Mouse (Mus musculus) forebrain, embryonic 13.5 days (tissue): ENCODE measurements around the gene Mrpl43. TPM values are rescaled to one million over a fixed set of nuclear protein-coding genes. Genes with fewer than 3 reads are reported as not detected.

Experiments used
- ATAC-seq: fragments of 200-750 bp; cut with Nextera tagmentation; 2 replicates; pipeline ENCODE4 v1.8.0; 2017
- H3K27ac ChIP-seq: fragments of 300-500 bp; sonication (generic); 2 replicates; pipeline ENCODE4 v1.5.1; 2015; ENCODE audit warnings: inconsistent platforms, mild to moderate bottlenecking, moderate library complexity
- H3K27me3 ChIP-seq: fragments of 300-500 bp; sonication (generic); 2 replicates; pipeline ENCODE4 v1.6.1; 2015; ENCODE audit warnings: mild to moderate bottlenecking, inconsistent platforms
- H3K36me3 ChIP-seq: fragments of 300-500 bp; sonication (generic); 2 replicates; pipeline ENCODE4 v1.6.1; 2015; ENCODE audit warnings: mild to moderate bottlenecking, inconsistent platforms; ENCODE audit not compliant: poor library complexity, severe bottlenecking
- H3K4me1 ChIP-seq: fragments of 300-500 bp; sonication (generic); 2 replicates; pipeline ENCODE4 v1.6.1; 2015; ENCODE audit warnings: inconsistent platforms
- H3K4me2 ChIP-seq: fragments of 300-500 bp; sonication (generic); 2 replicates; pipeline ENCODE4 v1.6.1; 2015; ENCODE audit warnings: inconsistent platforms, mild to moderate bottlenecking, moderate library complexity
- H3K4me3 ChIP-seq: fragments of 300-500 bp; sonication (generic); 2 replicates; pipeline ENCODE4 v1.5.1; 2015; ENCODE audit warnings: mild to moderate bottlenecking, inconsistent platforms
- H3K9ac ChIP-seq: fragments of 300-500 bp; sonication (generic); 2 replicates; pipeline ENCODE4 v1.6.1; 2015; ENCODE audit warnings: mild to moderate bottlenecking, inconsistent platforms
- H3K9me3 ChIP-seq: fragments of 300-500 bp; sonication (generic); replicated peaks from 2 replicates; pipeline ENCODE4 v1.6.1; 2016; ENCODE audit warnings: inconsistent platforms
- WGBS: fragments of 180-500 bp; shearing (Covaris S2); methylation state at CpG from one replicate; pipeline ENCODE4 v1.1.7; 2015; 5-methylcytosine and 5-hydroxymethylcytosine counted together
- polyA plus RNA-seq: library from polyadenylated mRNA; unstranded; fragments of >200 nt; fragmentation: Nextera tagmentation; extraction: Ambion mirVana; gene quantifications from 2 replicates; pipeline ENCODE4 v1.2.1, GENCODE M21; 2015

The Mrpl43 gene
- polyA plus RNA-seq = 82.2 and 89.7 TPM in 2 replicates

DNA sequence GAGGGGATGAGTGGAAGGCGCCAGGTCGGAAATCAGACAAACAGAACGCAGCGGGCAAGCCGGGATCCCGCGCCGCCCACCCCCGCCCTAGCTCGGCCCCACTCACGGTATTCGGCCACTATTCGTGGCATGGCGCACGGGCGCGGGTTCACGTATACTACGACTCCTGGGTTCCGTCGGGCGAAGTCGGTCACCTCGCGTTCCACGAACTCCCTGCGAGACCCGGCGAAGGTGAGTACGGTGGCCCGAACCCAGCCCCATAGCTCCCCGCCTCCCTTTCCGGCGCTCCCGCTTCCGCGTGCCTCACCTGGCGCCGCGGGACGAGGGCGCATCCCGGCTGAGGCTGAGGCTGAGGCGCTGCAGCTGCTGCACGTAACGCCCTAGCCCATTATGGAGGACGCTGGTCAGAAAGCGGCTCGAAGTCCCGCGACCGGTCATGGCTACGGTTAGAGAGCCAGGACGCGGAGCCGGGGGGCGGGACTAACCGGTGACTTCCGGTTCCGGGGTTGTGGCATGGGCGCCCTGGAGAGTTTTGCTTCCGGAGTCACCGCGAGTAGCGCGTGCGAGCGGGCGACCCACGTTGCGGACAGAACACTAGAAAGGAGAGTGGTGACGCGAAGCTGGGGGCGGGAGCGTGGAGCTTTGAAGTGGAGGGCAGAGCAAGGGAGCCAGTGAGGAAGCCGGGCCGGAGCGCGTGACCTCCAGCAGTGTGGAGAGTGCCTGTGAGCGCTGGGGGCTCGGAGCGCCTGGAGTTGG lies at the start of gene Mrpl43:
TSS of gene Mrpl43 (minus strand) at position 486 of the 756 bp plus-strand sequence.
- Histone ChIP-seq H3K4me1 (peaks cover 36% of the 10 kb centered on the region), H3K4me2 (peak within 1 kb of the TSS; percentile 98), H3K36me3 (peaks cover 62% of the 10 kb centered on the region), H3K9ac (peak within 1 kb of the TSS; percentile 86), H3K27ac (peak within 1 kb of the TSS; percentile 66), H3K27me3 (no peaks in the 10 kb centered on the region), H3K9me3 (no peaks in the 10 kb centered on the region), H3K4me3 (peak within 1 kb of the TSS; percentile 97)
- under 1% methylated on average over 82 of the region's 82 CpGs for WGBS
- ATAC-seq = peak; percentile 95

DNA sequence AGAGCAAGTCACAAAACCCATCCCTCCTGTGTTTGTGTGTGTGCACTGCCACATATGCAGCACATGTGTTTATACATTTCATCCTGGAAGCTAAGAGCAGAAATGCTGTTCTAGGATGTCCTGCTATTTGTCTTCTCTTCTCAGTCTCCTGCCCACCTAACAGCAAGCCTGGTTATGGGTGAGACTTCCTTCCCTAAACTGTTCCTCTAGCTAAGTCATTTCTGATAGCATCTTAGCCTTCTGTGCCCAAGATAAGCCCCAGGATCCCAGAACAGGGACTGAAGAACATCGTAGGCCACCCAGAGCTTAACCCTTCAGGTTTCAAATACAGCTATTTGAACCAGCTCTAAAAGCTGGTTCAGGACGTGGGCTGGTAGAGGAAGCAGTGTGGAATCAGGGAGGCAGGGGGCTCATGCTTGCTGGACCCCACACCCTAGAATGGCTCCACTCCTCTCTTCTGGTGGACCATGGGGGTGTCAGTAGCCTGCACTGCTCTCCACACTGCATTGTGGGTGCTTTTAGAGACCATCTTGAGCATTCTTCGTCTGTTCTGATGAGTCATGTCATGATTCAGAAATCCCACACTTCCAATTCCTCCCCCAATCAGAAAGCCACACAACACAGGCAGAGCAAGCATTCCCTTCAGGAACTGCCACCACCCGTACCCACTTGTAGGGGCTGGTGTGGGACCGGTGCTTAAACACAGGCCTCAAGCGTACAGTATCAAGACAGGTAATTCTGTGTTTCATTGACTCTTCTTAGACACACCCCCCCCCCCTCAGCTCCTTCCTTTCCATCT lies 48.8 kb upstream of the Mrpl43 start:
- Histone ChIP-seq H3K27me3 (no peaks in the 10 kb centered on the region), H3K36me3 (peaks cover 44% of the 10 kb centered on the region), H3K4me2 (no peak overlapping the region), H3K4me3 (no peak overlapping the region), H3K27ac (no peak overlapping the region), H3K9me3 (no peaks in the 10 kb centered on the region), H3K4me1 (peaks cover 32% of the 10 kb centered on the region), H3K9ac (no peak overlapping the region)
- no peak for ATAC-seq
- 86% methylated on average over 6 of the region's 6 CpGs for WGBS

DNA sequence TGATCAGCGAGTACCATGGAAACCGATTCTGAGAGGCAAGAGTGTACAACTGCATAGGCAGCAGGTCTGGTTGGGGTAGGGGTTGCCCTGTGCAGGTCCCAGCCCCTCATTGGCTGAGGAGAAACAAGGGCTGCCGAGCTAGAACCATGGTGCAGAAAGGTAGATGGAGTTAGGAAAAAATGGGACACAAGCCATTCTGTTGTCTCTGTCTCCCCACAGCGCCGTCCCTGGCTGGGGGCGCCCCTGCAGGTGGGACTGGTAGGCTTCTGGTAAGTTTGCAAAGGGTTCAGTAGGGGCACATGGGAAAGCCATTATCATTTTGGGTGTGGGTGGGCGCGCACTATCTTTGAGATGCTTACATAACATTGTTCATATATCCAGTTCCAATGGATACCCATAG lies 47.2 kb upstream of the Mrpl43 start:
- Histone ChIP-seq H3K9me3 (no peaks in the 10 kb centered on the region), H3K9ac (no peak overlapping the region), H3K27ac (no peak overlapping the region), H3K27me3 (no peaks in the 10 kb centered on the region), H3K4me1 (peaks cover 39% of the 10 kb centered on the region), H3K4me3 (no peak overlapping the region), H3K36me3 (peaks cover 44% of the 10 kb centered on the region), H3K4me2 (no peak overlapping the region)
- WGBS = 86% methylated on average over 8 of the region's 8 CpGs
- no peak for ATAC-seq

DNA sequence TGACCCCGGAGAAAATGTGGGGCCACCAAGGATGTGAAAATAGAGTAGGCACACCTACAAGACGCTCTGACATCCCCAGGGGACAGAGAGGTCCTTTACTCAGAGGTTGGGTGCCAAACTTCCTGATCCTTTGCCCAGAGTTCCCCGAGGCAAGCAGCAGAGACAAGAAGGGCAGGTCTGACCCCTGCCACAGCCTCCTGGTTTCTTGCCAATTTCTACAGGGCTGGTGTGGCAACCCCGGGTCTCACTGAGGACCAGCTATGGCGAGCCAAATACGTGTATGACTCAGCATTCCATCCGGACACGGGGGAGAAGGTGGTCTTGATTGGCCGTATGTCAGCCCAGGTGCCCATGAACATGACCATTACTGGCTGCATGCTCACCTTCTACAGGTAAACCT lies 43.3 kb upstream of the Mrpl43 start:
- peak overlapping the region; percentile 68 for H3K4me2 ChIP-seq
- H3K9ac ChIP-seq = 0 out of 2 replicates have a peak overlapping the region, but pooled peaks have one; percentile 47
- H3K4me1 ChIP-seq = peaks cover 43% of the 10 kb centered on the region
- peaks cover 16% of the 10 kb centered on the region for H3K27me3 ChIP-seq
- H3K36me3 ChIP-seq = peaks cover 35% of the 10 kb centered on the region
- H3K4me3 ChIP-seq = no peak overlapping the region
- 83% methylated on average over 9 of the region's 9 CpGs for WGBS
- no peak overlapping the region for H3K27ac ChIP-seq
- no peak for ATAC-seq
- no peaks in the 10 kb centered on the region for H3K9me3 ChIP-seq

GRCm38 (mm10) chr19:45048644-45049365 lies 42.6 kb upstream of the Mrpl43 start:
- Histone ChIP-seq H3K27me3 (peaks cover 19% of the 10 kb centered on the region), H3K4me1 (peaks cover 43% of the 10 kb centered on the region), H3K9me3 (no peaks in the 10 kb centered on the region), H3K36me3 (peaks cover 29% of the 10 kb centered on the region), H3K4me3 (peak overlapping the region; percentile 54), H3K9ac (peak overlapping the region; percentile 77), H3K4me2 (peak overlapping the region; percentile 68), H3K27ac (peak overlapping the region; percentile 87)
- ATAC-seq = no peak
- WGBS = 81% methylated on average over 12 of the region's 12 CpGs

DNA sequence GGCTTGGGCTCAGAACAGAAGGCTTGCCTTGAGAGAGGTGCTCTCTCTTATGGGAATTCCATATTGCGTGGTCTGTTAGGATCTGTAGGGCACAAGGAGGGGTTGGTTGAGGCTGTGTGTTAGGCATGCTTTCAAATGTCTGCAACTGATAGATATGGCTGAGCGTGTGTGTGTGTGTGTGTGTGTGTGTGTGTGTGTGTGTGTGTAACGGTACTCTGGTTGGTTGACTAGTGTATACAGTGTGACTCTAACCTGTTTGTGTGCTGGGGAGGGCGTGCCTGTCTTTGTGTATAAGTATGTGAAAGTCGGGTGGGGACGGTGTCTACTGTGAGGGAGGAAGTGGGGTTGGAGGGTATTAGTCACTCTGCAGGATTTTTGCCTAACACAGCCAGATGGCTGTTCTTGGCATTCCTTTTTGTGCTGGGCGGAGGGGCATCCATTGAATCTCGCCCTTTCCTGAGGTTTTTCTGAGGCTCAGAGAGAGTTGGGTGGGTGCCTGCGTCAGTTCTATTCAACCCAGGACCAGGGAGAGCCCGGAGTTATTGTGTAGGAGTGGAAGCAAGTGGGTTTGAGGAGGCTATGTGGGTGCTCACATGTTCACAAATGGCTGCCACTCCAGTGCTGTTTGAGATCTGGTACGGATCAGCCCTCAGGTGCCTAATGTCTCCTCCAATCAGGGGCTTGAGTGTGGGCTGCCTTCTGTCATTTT lies 41.8 kb upstream of the Mrpl43 start:
- Histone ChIP-seq H3K36me3 (peaks cover 22% of the 10 kb centered on the region), H3K4me1 (peaks cover 43% of the 10 kb centered on the region), H3K27ac (peak overlapping the region; percentile 87), H3K9me3 (no peaks in the 10 kb centered on the region), H3K4me3 (peak overlapping the region; percentile 54), H3K9ac (peak overlapping the region; percentile 77), H3K4me2 (peak overlapping the region; percentile 68), H3K27me3 (peaks cover 19% of the 10 kb centered on the region)
- peak; percentile 65 for ATAC-seq
- 36% methylated on average over 11 of the region's 11 CpGs for WGBS

- peak within 1 kb of the TSS; percentile 68 for H3K4me2 ChIP-seq
- peaks cover 16% of the 10 kb centered on the region for H3K36me3 ChIP-seq
- peak; percentile 86 for ATAC-seq
- peak within 1 kb of the TSS; percentile 77 for H3K9ac ChIP-seq
- H3K27ac ChIP-seq = peak within 1 kb of the TSS; percentile 87
- H3K27me3 ChIP-seq = peaks cover 19% of the 10 kb centered on the region
- WGBS = under 1% methylated on average over 26 of the region's 26 CpGs
- H3K9me3 ChIP-seq = no peaks in the 10 kb centered on the region
- H3K4me3 ChIP-seq = peak within 1 kb of the TSS; percentile 54
- H3K4me1 ChIP-seq = peaks cover 43% of the 10 kb centered on the region
Observed at GRCm38 (mm10) chr19:45047417-45047934, 41.2 kb upstream of the Mrpl43 start, which contains the start of gene Sfxn3. Gene Sfxn3, plus strand, starts transcription at chr19:45047503.

GRCm38 (mm10) chr19:45046523-45047321 lies 40.5 kb upstream of the Mrpl43 start:
- ATAC-seq = peak; percentile 62
- peak overlapping the region; percentile 77 for H3K9ac ChIP-seq

GRCm38 (mm10) chr19:45045651-45046050 lies 39.4 kb upstream of the Mrpl43 start, which contains the start of gene Pdzd7:
Gene Pdzd7, minus strand, starts transcription at chr19:45045717.
- ATAC-seq = no peak
- H3K27ac ChIP-seq = no peak within 1 kb of the TSS
- WGBS = 82% methylated on average over 5 of the region's 5 CpGs

More at GRCm38 (mm10) chr19:45046523-45047321, 40.5 kb upstream of the Mrpl43 start:
- Histone ChIP-seq H3K27me3 (peaks cover 19% of the 10 kb centered on the region), H3K4me2 (peak overlapping the region; percentile 68), H3K4me1 (peaks cover 43% of the 10 kb centered on the region), H3K27ac (peak overlapping the region; percentile 87), H3K4me3 (peak overlapping the region; percentile 54), H3K36me3 (peaks cover 8% of the 10 kb centered on the region), H3K9me3 (no peaks in the 10 kb centered on the region)
- WGBS = 2% methylated on average over 34 of the region's 34 CpGs

DNA sequence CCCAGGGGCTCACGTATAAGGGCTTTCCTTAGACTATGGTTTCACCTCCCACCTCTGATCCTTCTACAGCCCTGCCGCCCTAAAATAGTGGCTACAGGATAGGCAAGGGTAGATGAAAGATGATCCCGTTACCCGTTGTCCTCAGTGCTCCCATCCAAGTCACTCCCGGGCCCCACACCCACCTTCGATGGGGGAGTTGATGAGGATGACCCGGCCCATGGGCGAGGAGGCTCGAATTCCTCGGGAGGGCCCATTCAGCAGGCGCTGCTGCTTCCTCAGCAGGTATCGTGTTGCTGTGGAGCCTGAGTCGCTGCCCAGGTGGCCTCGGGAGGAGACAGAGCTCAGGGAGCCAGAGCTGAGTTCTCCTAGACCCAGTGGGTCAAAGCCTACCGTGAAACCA lies 39.0 kb upstream of the Mrpl43 start:
- no peak overlapping the region for H3K27ac ChIP-seq
- H3K9ac ChIP-seq = no peak overlapping the region
- H3K4me2 ChIP-seq = no peak overlapping the region
- no peak overlapping the region for H3K4me3 ChIP-seq
- no peak for ATAC-seq
- 0 out of 2 replicates have a peak, but pooled peaks cover under 1% of the 10 kb centered on the region for H3K36me3 ChIP-seq
- WGBS = 47% methylated on average over 15 of the region's 15 CpGs
- no peaks in the 10 kb centered on the region for H3K9me3 ChIP-seq
- H3K4me1 ChIP-seq = peaks cover 42% of the 10 kb centered on the region
- H3K27me3 ChIP-seq = peaks cover 22% of the 10 kb centered on the region

More at GRCm38 (mm10) chr19:45045651-45046050, 39.4 kb upstream of the Mrpl43 start, which contains the start of gene Pdzd7:
- Histone ChIP-seq H3K4me1 (peaks cover 44% of the 10 kb centered on the region), H3K9me3 (no peaks in the 10 kb centered on the region), H3K36me3 (peaks cover 4% of the 10 kb centered on the region; the same call in 1 of the 2 replicates), H3K9ac (peak within 1 kb of the TSS; percentile 77), H3K4me3 (peak within 1 kb of the TSS; percentile 54), H3K4me2 (peak within 1 kb of the TSS; percentile 68), H3K27me3 (peaks cover 19% of the 10 kb centered on the region)
